Mouse (Mus musculus) forebrain, postnatal 0 days (tissue): ENCODE measurements at regions not wholly inside any gene's neighbourhood (a gene's known extent, or its start where the extent isn't known, plus 50 kb on each side); places are given as distances from the start of the nearest gene placed in this dataset.

ENCODE experiments used
- ATAC-seq: fragments of 200-750 bp; cut with Nextera tagmentation; 2 replicates; pipeline ENCODE4 v1.8.0; 2017; ENCODE audit warnings: mild to moderate bottlenecking, moderate library complexity
- DNase-seq: peaks from one replicate; pipeline ENCODE4 v3.0.0-alpha.2; 2015
- H3K27ac ChIP-seq: fragments of 300-500 bp; sonication (generic); 2 replicates; pipeline ENCODE4 v1.5.1; 2014; ENCODE audit warnings: low read depth, mild to moderate bottlenecking, antibody characterized with exemption, low read length, moderate library complexity, mixed read lengths
- H3K27me3 ChIP-seq: fragments of 300-500 bp; sonication (generic); 2 replicates; pipeline ENCODE4 v1.6.1; 2014; ENCODE audit warnings: mild to moderate bottlenecking, low read length, mixed read lengths; ENCODE audit not compliant: insufficient read depth
- H3K36me3 ChIP-seq: fragments of 300-500 bp; sonication (generic); 2 replicates; pipeline ENCODE4 v1.6.1; 2014; ENCODE audit warnings: mild to moderate bottlenecking, moderate library complexity; ENCODE audit not compliant: insufficient read depth
- H3K4me1 ChIP-seq: fragments of 300-500 bp; sonication (generic); 2 replicates; pipeline ENCODE4 v1.6.1; 2014; ENCODE audit warnings: antibody characterized with exemption; ENCODE audit not compliant: insufficient read depth
- H3K4me2 ChIP-seq: fragments of 300-500 bp; sonication (generic); 2 replicates; pipeline ENCODE4 v1.6.1; 2014; ENCODE audit warnings: low read depth, mild to moderate bottlenecking, moderate library complexity
- H3K4me3 ChIP-seq: fragments of 300-500 bp; sonication (generic); 2 replicates; pipeline ENCODE4 v1.5.1; 2014; ENCODE audit warnings: low read depth, low read length, mixed read lengths
- H3K9ac ChIP-seq: fragments of 300-500 bp; sonication (generic); 2 replicates; pipeline ENCODE4 v1.6.1; 2014; ENCODE audit warnings: mild to moderate bottlenecking
- H3K9me3 ChIP-seq: fragments of 300-500 bp; sonication (generic); 2 replicates; pipeline ENCODE4 v1.6.1; 2016; ENCODE audit warnings: low read length
- CTCF ChIP-seq: sonication (generic); IDR thresholded peaks from 2 replicates; pipeline ENCODE4 v1.5.1; 2016; ENCODE audit warnings: antibody characterized with exemption, control low read depth, low read depth
- WGBS: fragments of 180-500 bp; shearing (Covaris S2); extraction: QIAGEN DNeasy Blood & Tissue Kit; methylation state at CpG from one replicate; pipeline ENCODE4 v1.1.7; 2014; 5-methylcytosine and 5-hydroxymethylcytosine counted together

- no peaks in the 10 kb centered on the region for H3K9me3 ChIP-seq
- 74% methylated on average over 1 of the region's 1 CpGs for WGBS
- H3K9ac ChIP-seq: no peak overlapping the region
- no peak overlapping the region for H3K27ac ChIP-seq
- TF ChIP-seq CTCF: no peak
- no peak overlapping the region for H3K4me2 ChIP-seq
- no peaks in the 10 kb centered on the region for H3K36me3 ChIP-seq
- H3K27me3 ChIP-seq: no peaks in the 10 kb centered on the region
- ATAC-seq: no peak
- no peak overlapping the region for H3K4me3 ChIP-seq
- no peak for DNase-seq
- H3K4me1 ChIP-seq: no peaks in the 10 kb centered on the region
Observed at GRCm38 (mm10) chr14:46300546-46300945, 78.7 kb upstream of the Gm15217 start.

DNA sequence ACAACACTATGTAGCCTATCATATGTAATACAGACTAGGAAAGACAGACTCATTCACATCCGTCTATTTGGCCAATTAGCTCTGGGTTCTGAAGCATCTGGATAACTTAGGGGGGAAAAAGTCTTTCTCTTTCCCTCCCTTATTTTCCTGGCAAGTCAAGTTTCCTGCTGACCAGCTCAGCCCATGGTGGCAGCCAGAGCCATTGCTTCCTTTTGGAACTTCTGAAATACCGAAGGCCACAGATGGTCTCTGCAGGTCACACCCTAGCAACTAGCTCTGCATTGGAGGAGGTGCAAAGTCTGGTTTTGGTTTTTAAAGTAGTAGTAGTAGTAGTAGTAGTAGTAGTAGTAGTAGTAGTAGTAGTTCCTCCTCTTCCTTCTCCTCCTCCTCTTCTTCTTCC is 76.6 kb upstream of the Gm15217 start:
- H3K27me3 ChIP-seq: no peaks in the 10 kb centered on the region
- no peaks in the 10 kb centered on the region for H3K36me3 ChIP-seq
- no peak overlapping the region for H3K4me2 ChIP-seq
- ATAC-seq: no peak
- H3K9me3 ChIP-seq: no peaks in the 10 kb centered on the region
- no peak overlapping the region for H3K4me3 ChIP-seq
- no peak overlapping the region for H3K27ac ChIP-seq
- H3K4me1 ChIP-seq: no peaks in the 10 kb centered on the region
- no peak for TF ChIP-seq CTCF
- no peak overlapping the region for H3K9ac ChIP-seq
- WGBS: 97% methylated on average over 2 of the region's 2 CpGs
- no peak for DNase-seq

GRCm38 (mm10) chr14:46305267-46305666 is 73.9 kb upstream of the Gm15217 start:
- DNase-seq (no peak), ATAC-seq (no peak)
- Histone ChIP-seq H3K27me3 (no peaks in the 10 kb centered on the region), H3K9me3 (no peaks in the 10 kb centered on the region), H3K4me1 (no peaks in the 10 kb centered on the region), H3K36me3 (no peaks in the 10 kb centered on the region), H3K9ac (no peak overlapping the region), H3K4me3 (no peak overlapping the region), H3K4me2 (no peak overlapping the region), H3K27ac (no peak overlapping the region)
- no peak for TF ChIP-seq CTCF
- 70% methylated on average over 4 of the region's 4 CpGs for WGBS

DNA sequence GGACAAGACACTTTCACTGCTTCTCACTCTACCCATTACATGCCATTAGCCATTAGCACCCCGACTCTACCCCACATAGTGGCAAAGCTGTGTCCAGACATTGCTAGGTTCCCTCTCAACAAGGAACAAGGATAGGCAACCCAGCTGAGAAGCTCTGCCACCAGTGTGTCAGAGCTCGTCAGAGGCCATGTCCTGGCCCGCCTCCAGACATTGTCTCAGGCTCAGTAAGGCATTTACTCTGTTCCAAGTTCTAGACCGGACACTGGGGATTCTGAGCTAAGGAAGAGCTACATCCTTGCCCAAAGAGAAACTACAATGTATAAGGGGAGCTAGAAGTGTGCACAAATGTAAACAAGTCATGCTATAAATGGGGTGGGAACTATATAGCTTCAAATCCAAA is 66.2 kb upstream of the Gm15217 start:
- Histone ChIP-seq H3K9ac (no peak overlapping the region), H3K4me2 (no peak overlapping the region), H3K27me3 (no peaks in the 10 kb centered on the region), H3K36me3 (no peaks in the 10 kb centered on the region), H3K9me3 (no peaks in the 10 kb centered on the region), H3K27ac (no peak overlapping the region), H3K4me3 (no peak overlapping the region), H3K4me1 (no peaks in the 10 kb centered on the region)
- 71% methylated on average over 4 of the region's 4 CpGs for WGBS
- DNase-seq: no peak
- TF ChIP-seq CTCF: no peak
- no peak for ATAC-seq

DNA sequence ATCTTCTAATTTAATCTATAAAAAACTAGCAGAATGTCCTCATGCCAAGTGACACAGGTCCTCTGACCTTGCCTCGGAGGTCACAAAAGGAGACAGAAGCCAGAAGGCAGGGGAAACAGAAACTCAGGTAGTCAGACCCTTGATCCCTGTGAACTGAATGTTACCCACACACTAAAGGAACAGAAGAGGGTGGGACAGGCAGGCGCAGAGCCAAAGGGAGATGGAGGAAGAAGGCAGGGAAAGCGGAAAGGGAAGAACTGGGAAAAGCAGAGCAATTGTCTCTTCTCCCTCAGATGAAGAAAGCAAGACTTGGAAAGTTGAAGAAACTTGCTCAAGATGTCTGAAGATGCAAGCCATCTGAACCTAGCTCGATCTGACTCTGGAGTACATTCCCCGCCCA is 62.7 kb upstream of the Gm15217 start:
- DNase-seq: no peak
- ATAC-seq: no peak
- no peak overlapping the region for H3K4me2 ChIP-seq
- no peaks in the 10 kb centered on the region for H3K9me3 ChIP-seq
- no peak overlapping the region for H3K27ac ChIP-seq
- H3K36me3 ChIP-seq: no peaks in the 10 kb centered on the region
- 90% methylated on average over 5 of the region's 5 CpGs for WGBS
- no peak for TF ChIP-seq CTCF
- no peaks in the 10 kb centered on the region for H3K27me3 ChIP-seq
- H3K4me3 ChIP-seq: no peak overlapping the region
- H3K9ac ChIP-seq: no peak overlapping the region
- H3K4me1 ChIP-seq: no peaks in the 10 kb centered on the region

GRCm38 (mm10) chr14:46317406-46318045 is 61.7 kb upstream of the Gm15217 start:
- Histone ChIP-seq H3K4me1 (no peaks in the 10 kb centered on the region), H3K9ac (no peak overlapping the region), H3K36me3 (no peaks in the 10 kb centered on the region), H3K9me3 (no peaks in the 10 kb centered on the region), H3K27ac (no peak overlapping the region), H3K4me3 (no peak overlapping the region), H3K27me3 (no peaks in the 10 kb centered on the region), H3K4me2 (no peak overlapping the region)
- no peak for DNase-seq
- WGBS: 71% methylated on average over 16 of the region's 16 CpGs
- no peak for TF ChIP-seq CTCF
- no peak for ATAC-seq

- DNase-seq: no peak
- Histone ChIP-seq H3K27ac (no peak overlapping the region), H3K4me2 (no peak overlapping the region), H3K4me1 (no peaks in the 10 kb centered on the region), H3K9me3 (no peaks in the 10 kb centered on the region), H3K4me3 (no peak overlapping the region), H3K27me3 (no peaks in the 10 kb centered on the region), H3K9ac (no peak overlapping the region), H3K36me3 (no peaks in the 10 kb centered on the region)
- WGBS: 39% methylated on average over 3 of the region's 3 CpGs
- ATAC-seq: no peak
- TF ChIP-seq CTCF: no peak
Observed at GRCm38 (mm10) chr14:46328064-46328463, 51.1 kb upstream of the Gm15217 start.
